Mouse (Mus musculus): ENCODE measurements around the gene Kng1.
"Not testable (repeated sequence)": the region's sequence is repeated elsewhere in the genome, so short reads cannot be mapped to it uniquely, and the experiment has no call there.

Gene Kng1

GRCm38 (mm10) chr16:23095581-23095980 is 37.9 kb downstream of the Kng1 start:
- DNase-seq: not testable (repeated sequence)

GRCm38 (mm10) chr16:23096886-23097285 is 39.2 kb downstream of the Kng1 start:
- not testable (repeated sequence) for DNase-seq

- DNase-seq: not testable (repeated sequence)
These were observed 39.8 kb downstream of the Kng1 start for GRCm38 (mm10) chr16:23097290-23098104.

GRCm38 (mm10) chr16:23098105-23098452 is 40.4 kb downstream of the Kng1 start:
- not testable (repeated sequence) for DNase-seq

- DNase-seq: no peak
These were observed 42.0 kb downstream of the Kng1 start for GRCm38 (mm10) chr16:23099632-23100031.

- DNase-seq: no peak
These were observed 42.5 kb downstream of the Kng1 start for GRCm38 (mm10) chr16:23100099-23100575.

GRCm38 (mm10) chr16:23100613-23101012 is 42.9 kb downstream of the Kng1 start:
- no peak for DNase-seq

- DNase-seq: no peak
These were observed 44.8 kb downstream of the Kng1 start for GRCm38 (mm10) chr16:23102340-23103037.

GRCm38 (mm10) chr16:23103038-23103745 is 45.5 kb downstream of the Kng1 start:
- no peak for DNase-seq

GRCm38 (mm10) chr16:23103841-23104240 is 46.2 kb downstream of the Kng1 start:
- DNase-seq: no peak

- no peak for DNase-seq
These were observed 48.5 kb downstream of the Kng1 start for GRCm38 (mm10) chr16:23106121-23106520.

- peak; percentile 93 to 95 for DNase-seq
These were observed 49.7 kb downstream of the Kng1 start, which contains the start of gene Eif4a2 for GRCm38 (mm10) chr16:23107231-23107942. TSS of gene Eif4a2 (plus strand) at chr16:23107444.

- peak; percentile 85 to 87 for DNase-seq
These were observed 50.5 kb downstream of the Kng1 start for GRCm38 (mm10) chr16:23107946-23108759.

- no peak for DNase-seq
These were observed 51.3 kb downstream of the Kng1 start for GRCm38 (mm10) chr16:23108943-23109342.

GRCm38 (mm10) chr16:23109350-23110280 is 52.0 kb downstream of the Kng1 start:
- DNase-seq: no peak

- no peak for DNase-seq
These were observed 54.7 kb downstream of the Kng1 start for GRCm38 (mm10) chr16:23112348-23112747.

- no peak for DNase-seq
These were observed 55.3 kb downstream of the Kng1 start for GRCm38 (mm10) chr16:23112861-23113435.

- no peak for DNase-seq
These were observed 56.2 kb downstream of the Kng1 start for GRCm38 (mm10) chr16:23113903-23114302.

- no peak for DNase-seq
These were observed 56.9 kb downstream of the Kng1 start for GRCm38 (mm10) chr16:23114339-23115171.

All from B cell, adult 2 months (primary cell).